Mouse (Mus musculus): ENCODE measurements around the gene Spc25.

Spc25 gene

DNA sequence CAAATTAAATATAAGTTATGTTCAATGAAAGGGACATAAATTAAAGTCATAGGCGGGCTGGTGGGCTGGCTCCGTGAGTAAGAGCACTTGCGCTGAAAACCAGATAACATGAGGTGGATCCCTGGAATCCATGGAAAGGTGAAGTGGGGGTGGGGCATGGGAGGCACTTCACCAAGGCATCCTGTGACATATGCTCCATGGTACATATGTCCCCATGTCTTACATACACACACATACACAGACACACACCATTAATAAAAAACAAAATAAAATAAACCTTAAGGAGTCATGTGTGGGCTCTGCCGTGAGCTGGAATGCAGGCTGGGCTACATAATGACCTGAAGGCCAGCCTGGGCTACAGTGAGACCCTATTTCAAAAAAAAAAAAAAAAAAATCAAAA lies 26.3 kb downstream of the Spc25 start:
- DNase-seq, result no peak

GRCm38 (mm10) chr2:69175296-69175695 lies 30.7 kb downstream of the Spc25 start:
- no peak for DNase-seq

GRCm38 (mm10) chr2:69170395-69171077 lies 35.5 kb downstream of the Spc25 start:
- DNase-seq, result no peak

GRCm38 (mm10) chr2:69158907-69159306 lies 47.1 kb downstream of the Spc25 start:
- no peak for DNase-seq

- DNase-seq, result no peak
Observed at GRCm38 (mm10) chr2:69156283-69156682, 49.7 kb downstream of the Spc25 start.

GRCm38 (mm10) chr2:69155861-69156260 lies 50.1 kb downstream of the Spc25 start:
- no peak for DNase-seq

- no peak for DNase-seq
Observed at GRCm38 (mm10) chr2:69150841-69151240, 55.2 kb downstream of the Spc25 start.

DNA sequence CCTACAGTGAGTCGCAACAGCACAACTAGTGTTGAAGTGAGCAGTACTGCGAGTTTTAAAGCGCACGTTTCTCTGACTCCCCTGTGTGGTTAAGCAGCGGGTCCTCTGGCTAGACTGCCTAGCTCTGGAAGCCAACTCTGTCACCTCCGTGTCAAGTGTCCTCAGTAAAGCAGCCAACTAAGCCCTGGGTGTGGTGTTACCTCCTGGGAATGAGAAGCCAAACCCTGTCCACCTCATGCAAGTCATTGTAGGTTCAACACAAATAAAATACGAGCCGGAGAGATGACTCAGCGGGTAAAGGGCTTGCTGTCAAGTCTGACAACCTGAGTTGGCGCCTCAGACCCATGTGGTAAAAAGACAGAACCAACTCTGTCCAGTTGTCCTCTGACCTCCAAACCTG lies 56.8 kb downstream of the Spc25 start:
- DNase-seq, result no peak

DNA sequence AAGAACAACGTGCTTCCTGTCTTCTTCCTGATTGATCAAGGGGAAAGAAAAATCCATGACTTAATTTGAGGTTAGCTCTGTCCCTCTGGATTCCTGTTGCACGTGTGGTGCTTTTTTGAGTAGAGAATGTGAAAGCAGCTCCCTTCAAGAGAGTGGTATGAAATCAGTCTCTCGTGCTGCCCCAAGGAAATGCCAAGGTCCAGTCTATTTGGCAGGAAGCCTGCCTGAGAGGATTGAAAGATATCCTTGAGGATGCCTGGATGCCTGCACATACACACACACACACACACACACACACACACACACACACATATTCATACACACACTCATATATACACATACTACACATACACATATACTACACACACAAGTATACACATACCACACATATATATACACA lies 57.3 kb downstream of the Spc25 start:
- no peak for DNase-seq

Data from kidney, adult 11 months (tissue).